Comparison of ENCODE assay signal across 22 mouse cellular contexts in genomic region chr12:81085244-81085643, GRCm38 (mm10). TPM values are rescaled to one million over a fixed set of nuclear protein-coding genes. Genes with fewer than 3 reads are reported as not detected.
DNase-seq lines count a peak whose midpoint lies in the region; ATAC-seq lines count a peak whose summit lies in the region.
"Had no signal": no experiment of that assay in that cellular context is flagged by ENCODE, and none has a peak within 500 bp of the region (broad histone marks: within the 10 kb centered on the region; RNA-seq: fewer than 3 reads in every experiment).

No protein-coding gene starts in this region.

- H3K4me2 ChIP-seq in forebrain, embryonic 14.5 days (ENCODE audit: low read length): no peak overlapping the region
- H3K4me2 ChIP-seq: embryonic facial prominence, embryonic 13.5 days; kidney, embryonic 15.5 days; liver, embryonic 15.5 days; lung, embryonic 15.5 days had no signal

- H3K9me3 ChIP-seq in forebrain, embryonic 14.5 days (replicated peaks; ENCODE audit: control insufficient read depth, low read length): no peaks in the 10 kb centered on the region
- H3K9me3 ChIP-seq: embryonic facial prominence, embryonic 13.5 days; kidney, embryonic 15.5 days; limb, embryonic 10.5 days; liver, embryonic 15.5 days; lung, embryonic 15.5 days had no signal

- DNase-seq in heart, adult 11 months: peak; percentile 84
- DNase-seq in heart, postnatal 25 days (ENCODE audit: low spot score): no peak
- peak; percentile 40 for DNase-seq in left cerebral cortex, postnatal 4 days
- DNase-seq in left cerebral cortex, postnatal 25 days (ENCODE audit: low spot score in 2 of 2): no peak
- peak; percentile 38 for DNase-seq in adipocyte (ENCODE audit: low spot score)
- DNase-seq in forebrain, embryonic 14.5 days (ENCODE audit: low spot score): peak; percentile 50
- no peak for DNase-seq in frontal cortex, postnatal 25 days (ENCODE audit: low spot score in 2 of 2)
- DNase-seq: cerebellum, adult 11-12 months; gastrocnemius, postnatal 10 days; heart, postnatal 36 days; kidney, adult 11 months; kidney, postnatal 4 days; liver; lung, postnatal 36 days; thymus, postnatal 25 days had no signal

- no peaks in the 10 kb centered on the region for H3K36me3 ChIP-seq in forebrain, embryonic 14.5 days (ENCODE audit: control insufficient read depth, insufficient read depth, low read length)
- H3K36me3 ChIP-seq: embryonic facial prominence, embryonic 13.5 days; kidney, embryonic 15.5 days; limb, embryonic 10.5 days; liver, embryonic 15.5 days; lung, embryonic 15.5 days had no signal

- WGBS in forebrain, embryonic 14.5 days: 62% methylated on average over 1 of the region's 1 CpGs

- H3K9ac ChIP-seq in forebrain, embryonic 14.5 days (ENCODE audit: low read length): no peak overlapping the region
- H3K9ac ChIP-seq: embryonic facial prominence, embryonic 13.5 days; kidney, embryonic 15.5 days; liver, embryonic 15.5 days; lung, embryonic 15.5 days had no signal

- H3K4me1 ChIP-seq in forebrain, embryonic 14.5 days (ENCODE audit: control insufficient read depth, insufficient read depth, low read length): no peaks in the 10 kb centered on the region
- H3K4me1 ChIP-seq: embryonic facial prominence, embryonic 13.5 days; kidney, embryonic 15.5 days; liver, embryonic 15.5 days; lung, embryonic 15.5 days; megakaryocyte, embryonic 14.5 days had no signal

- H3K4me3 ChIP-seq in forebrain, embryonic 14.5 days (ENCODE audit: low read depth, low read length): no peak overlapping the region
- H3K4me3 ChIP-seq: embryonic facial prominence, embryonic 13.5 days; kidney, embryonic 15.5 days; left cerebral cortex, adult 2 months; limb, embryonic 10.5 days; liver, embryonic 15.5 days; lung, embryonic 15.5 days; megakaryocyte, embryonic 14.5 days had no signal

- no peak; the same call in 1 of the 2 replicates for ATAC-seq in forebrain, embryonic 14.5 days

- H3K27ac ChIP-seq in forebrain, embryonic 14.5 days (ENCODE audit: low read depth, low read length): no peak overlapping the region
- H3K27ac ChIP-seq: embryonic facial prominence, embryonic 13.5 days; kidney, embryonic 15.5 days; left cerebral cortex, adult 2 months; limb, embryonic 10.5 days; liver, embryonic 15.5 days; lung, embryonic 15.5 days had no signal

- intact Hi-C loops in heart, postnatal 25 days (cut with DNase I): no loop called here
- intact Hi-C loops in left cerebral cortex, postnatal 4 days (cut with DNase I): no loop called here
- intact Hi-C loops in left cerebral cortex, postnatal 25 days (cut with DNase I): no loop called here

- H3K27me3 ChIP-seq in forebrain, embryonic 14.5 days (replicated peaks; ENCODE audit: control insufficient read depth, insufficient read depth, low read length): no peaks in the 10 kb centered on the region
- H3K27me3 ChIP-seq: embryonic facial prominence, embryonic 13.5 days; liver, embryonic 15.5 days; lung, embryonic 15.5 days had no signal

RNA-seq across cellular contexts. Expression of gene Smoc1, which starts 58.6 kb away (rescaled TPM):
- 1 to 10 TPM; 5.3 to 6.8 TPM for total RNA-seq in heart, postnatal 25 days (2021)
- total RNA-seq in left cerebral cortex, postnatal 4 days (2021): 10 to 100 TPM; 15.8 to 17.2 TPM
- total RNA-seq in left cerebral cortex, postnatal 25 days (2021): 1 to 10 TPM; 7.3 to 9.3 TPM
- 7.1 and 10.1 TPM in 2 replicates for polyA plus RNA-seq in forebrain, embryonic 14.5 days (2014; fragmentation: Nextera tagmentation; extraction: Ambion mirVana)

Comparison
In these comparisons a context has a peak if more than half of its experiments do, and no peak if none do; other contexts are left out.
1. DNase-seq: peak in heart, adult 11 months (single experiment), left cerebral cortex, postnatal 4 days (single experiment), adipocyte (single experiment) and forebrain, embryonic 14.5 days (single experiment); none in heart, postnatal 25 days (single experiment), left cerebral cortex, postnatal 25 days (0 of 2) and frontal cortex, postnatal 25 days (0 of 2).